Mouse (Mus musculus): ENCODE data around the gene Rab25. TPM values are rescaled to one million over a fixed set of nuclear protein-coding genes. Genes with fewer than 3 reads are reported as not detected.
A peak's percentile ranks its signal among the peaks of the same experiment; 100 is the strongest.

Gene Rab25
- polyA plus RNA-seq, 1 experiment from 2014 or later: 55.6 TPM

- Histone ChIP-seq H3K27me3 (replicated peaks; ENCODE audit: control insufficient read depth, insufficient read depth, low read length) (no peaks in the 10 kb centered on the region), H3K4me1 (replicated peaks; ENCODE audit: control insufficient read depth, insufficient read depth, low read length) (peaks cover 21% of the 10 kb centered on the region), H3K27ac (ENCODE audit: low read depth) (peak overlapping the region; percentile 99; the same call in 1 of the 2 replicates), H3K4me3 (ENCODE audit: low read depth, low read length) (peak overlapping the region; percentile 74), H3K4me2 (ENCODE audit: low read length) (peak overlapping the region; percentile 95), H3K9ac (ENCODE audit: low read length) (peak overlapping the region; percentile 89), H3K9me3 (ENCODE audit: control insufficient read depth, low read length) (no peaks in the 10 kb centered on the region), H3K36me3 (ENCODE audit: control insufficient read depth, insufficient read depth, low read length) (peaks cover 22% of the 10 kb centered on the region)
- DNase-seq (ENCODE audit: low spot score) (no peak), ATAC-seq (replicated peaks; ENCODE audit: low FRiP score, low TSS enrichment, low read depth) (no peak)
- 23% methylated on average over 16 of the region's 16 CpGs for WGBS
Observed at GRCm38 (mm10) chr3:88552082-88552645, 4.1 kb upstream of the Rab25 start.

- Histone ChIP-seq H3K27ac (ENCODE audit: low read depth) (no peak overlapping the region), H3K4me3 (ENCODE audit: low read depth, low read length) (peak overlapping the region; percentile 74; the same call in 1 of the 2 replicates)
- no peak for DNase-seq (ENCODE audit: low spot score)
Observed at GRCm38 (mm10) chr3:88551586-88551985, 3.5 kb upstream of the Rab25 start.

GRCm38 (mm10) chr3:88546674-88547418, 1.3 kb downstream of the Rab25 start:
- H3K9ac ChIP-seq (ENCODE audit: low read length): no peak overlapping the region
- 0 out of 2 replicates have a peak, but pooled peaks cover 3% of the 10 kb centered on the region for H3K36me3 ChIP-seq (ENCODE audit: control insufficient read depth, insufficient read depth, low read length)
- H3K27ac ChIP-seq (ENCODE audit: low read depth): no peak overlapping the region
- peaks cover 8% of the 10 kb centered on the region for H3K4me1 ChIP-seq (replicated peaks; ENCODE audit: control insufficient read depth, insufficient read depth, low read length)
- DNase-seq (ENCODE audit: low spot score) (no peak), ATAC-seq (replicated peaks; ENCODE audit: low FRiP score, low TSS enrichment, low read depth) (0 out of 2 replicates have a peak, but pooled peaks have one; percentile 12)
- no peaks in the 10 kb centered on the region for H3K9me3 ChIP-seq (ENCODE audit: control insufficient read depth, low read length)
- no peak overlapping the region for H3K4me3 ChIP-seq (ENCODE audit: low read depth, low read length)
- 67% methylated on average over 6 of the region's 6 CpGs for WGBS
- H3K4me2 ChIP-seq (ENCODE audit: low read length): peak overlapping the region; percentile 11; the same call in 1 of the 2 replicates
- H3K27me3 ChIP-seq (replicated peaks; ENCODE audit: control insufficient read depth, insufficient read depth, low read length): no peaks in the 10 kb centered on the region

More at GRCm38 (mm10) chr3:88551586-88551985, 3.5 kb upstream of the Rab25 start:
- Histone ChIP-seq H3K9me3 (ENCODE audit: control insufficient read depth, low read length) (no peaks in the 10 kb centered on the region), H3K9ac (ENCODE audit: low read length) (no peak overlapping the region), H3K4me1 (replicated peaks; ENCODE audit: control insufficient read depth, insufficient read depth, low read length) (peaks cover 21% of the 10 kb centered on the region), H3K4me2 (ENCODE audit: low read length) (peak overlapping the region; percentile 95), H3K36me3 (ENCODE audit: control insufficient read depth, insufficient read depth, low read length) (peaks cover 16% of the 10 kb centered on the region), H3K27me3 (replicated peaks; ENCODE audit: control insufficient read depth, insufficient read depth, low read length) (no peaks in the 10 kb centered on the region)
- 81% methylated on average over 4 of the region's 4 CpGs for WGBS
- ATAC-seq (replicated peaks; ENCODE audit: low FRiP score, low TSS enrichment, low read depth): no peak

GRCm38 (mm10) chr3:88544955-88545591, 3.0 kb downstream of the Rab25 start:
- Histone ChIP-seq H3K27me3 (replicated peaks; ENCODE audit: control insufficient read depth, insufficient read depth, low read length) (no peaks in the 10 kb centered on the region), H3K4me3 (ENCODE audit: low read depth, low read length) (no peak overlapping the region), H3K36me3 (ENCODE audit: control insufficient read depth, insufficient read depth, low read length) (peaks cover 18% of the 10 kb centered on the region), H3K4me1 (replicated peaks; ENCODE audit: control insufficient read depth, insufficient read depth, low read length) (no peaks in the 10 kb centered on the region), H3K9ac (ENCODE audit: low read length) (no peak overlapping the region), H3K4me2 (ENCODE audit: low read length) (no peak overlapping the region), H3K9me3 (ENCODE audit: control insufficient read depth, low read length) (no peaks in the 10 kb centered on the region), H3K27ac (ENCODE audit: low read depth) (no peak overlapping the region)
- DNase-seq (ENCODE audit: low spot score): no peak
- WGBS: 67% methylated on average over 20 of the region's 20 CpGs
- no peak for ATAC-seq (replicated peaks; ENCODE audit: low FRiP score, low TSS enrichment, low read depth)

GRCm38 (mm10) chr3:88544514-88544913, 3.6 kb downstream of the Rab25 start:
- no peak overlapping the region for H3K4me3 ChIP-seq (ENCODE audit: low read depth, low read length)
- no peak overlapping the region for H3K4me2 ChIP-seq (ENCODE audit: low read length)
- peaks cover 23% of the 10 kb centered on the region for H3K36me3 ChIP-seq (ENCODE audit: control insufficient read depth, insufficient read depth, low read length)
- H3K4me1 ChIP-seq (replicated peaks; ENCODE audit: control insufficient read depth, insufficient read depth, low read length): no peaks in the 10 kb centered on the region; the same call in 1 of the 2 replicates
- H3K9me3 ChIP-seq (ENCODE audit: control insufficient read depth, low read length): no peaks in the 10 kb centered on the region
- H3K27ac ChIP-seq (ENCODE audit: low read depth): no peak overlapping the region
- 44% methylated on average over 5 of the region's 5 CpGs for WGBS
- no peaks in the 10 kb centered on the region for H3K27me3 ChIP-seq (replicated peaks; ENCODE audit: control insufficient read depth, insufficient read depth, low read length)
- ATAC-seq (replicated peaks; ENCODE audit: low FRiP score, low TSS enrichment, low read depth): no peak
- H3K9ac ChIP-seq (ENCODE audit: low read length): no peak overlapping the region
- no peak for DNase-seq (ENCODE audit: low spot score)

GRCm38 (mm10) chr3:88543651-88544410, 4.3 kb downstream of the Rab25 start:
- H3K9ac ChIP-seq (ENCODE audit: low read length): no peak overlapping the region
- ATAC-seq (replicated peaks; ENCODE audit: low FRiP score, low TSS enrichment, low read depth) (no peak), DNase-seq (ENCODE audit: low spot score) (no peak)
- no peak overlapping the region for H3K4me2 ChIP-seq (ENCODE audit: low read length)
- no peak overlapping the region for H3K27ac ChIP-seq (ENCODE audit: low read depth)
- H3K27me3 ChIP-seq (replicated peaks; ENCODE audit: control insufficient read depth, insufficient read depth, low read length): no peaks in the 10 kb centered on the region
- no peaks in the 10 kb centered on the region; the same call in 1 of the 2 replicates for H3K4me1 ChIP-seq (replicated peaks; ENCODE audit: control insufficient read depth, insufficient read depth, low read length)
- WGBS: 67% methylated on average over 5 of the region's 5 CpGs
- H3K4me3 ChIP-seq (ENCODE audit: low read depth, low read length): no peak overlapping the region
- peaks cover 28% of the 10 kb centered on the region for H3K36me3 ChIP-seq (ENCODE audit: control insufficient read depth, insufficient read depth, low read length)
- no peaks in the 10 kb centered on the region for H3K9me3 ChIP-seq (ENCODE audit: control insufficient read depth, low read length)

GRCm38 (mm10) chr3:88543174-88543573, 4.9 kb downstream of the Rab25 start:
- Histone ChIP-seq H3K27me3 (replicated peaks; ENCODE audit: control insufficient read depth, insufficient read depth, low read length) (no peaks in the 10 kb centered on the region), H3K4me3 (ENCODE audit: low read depth, low read length) (no peak overlapping the region), H3K4me1 (replicated peaks; ENCODE audit: control insufficient read depth, insufficient read depth, low read length) (peaks cover 4% of the 10 kb centered on the region; the same call in 1 of the 2 replicates), H3K36me3 (ENCODE audit: control insufficient read depth, insufficient read depth, low read length) (peaks cover 34% of the 10 kb centered on the region), H3K9me3 (ENCODE audit: control insufficient read depth, low read length) (no peaks in the 10 kb centered on the region), H3K9ac (ENCODE audit: low read length) (no peak overlapping the region), H3K27ac (ENCODE audit: low read depth) (no peak overlapping the region), H3K4me2 (ENCODE audit: low read length) (no peak overlapping the region)
- ATAC-seq (replicated peaks; ENCODE audit: low FRiP score, low TSS enrichment, low read depth) (no peak), DNase-seq (ENCODE audit: low spot score) (no peak)
- 83% methylated on average over 8 of the region's 8 CpGs for WGBS

- no peak overlapping the region for H3K9ac ChIP-seq (ENCODE audit: low read length)
- no peak overlapping the region for H3K27ac ChIP-seq (ENCODE audit: low read depth)
- H3K9me3 ChIP-seq (ENCODE audit: control insufficient read depth, low read length): no peaks in the 10 kb centered on the region
- no peaks in the 10 kb centered on the region for H3K27me3 ChIP-seq (replicated peaks; ENCODE audit: control insufficient read depth, insufficient read depth, low read length)
- 68% methylated on average over 4 of the region's 4 CpGs for WGBS
- no peak overlapping the region for H3K4me3 ChIP-seq (ENCODE audit: low read depth, low read length)
- DNase-seq (ENCODE audit: low spot score) (no peak), ATAC-seq (replicated peaks; ENCODE audit: low FRiP score, low TSS enrichment, low read depth) (no peak)
- peaks cover 10% of the 10 kb centered on the region for H3K4me1 ChIP-seq (replicated peaks; ENCODE audit: control insufficient read depth, insufficient read depth, low read length)
- H3K36me3 ChIP-seq (ENCODE audit: control insufficient read depth, insufficient read depth, low read length): peaks cover 41% of the 10 kb centered on the region
- H3K4me2 ChIP-seq (ENCODE audit: low read length): no peak overlapping the region
Observed at GRCm38 (mm10) chr3:88542486-88542885, 5.6 kb downstream of the Rab25 start.
